Mouse (Mus musculus) myocyte (in vitro differentiated cells): ENCODE measurements at regions not wholly inside any gene's neighbourhood (a gene's known extent, or its start where the extent isn't known, plus 50 kb on each side); places are given as distances from the start of the nearest gene placed in this dataset.

ENCODE experiments used
- H3K27me3 ChIP-seq: one replicate; pipeline ENCODE4 v1.6.1; 2011; ENCODE audit not compliant: control insufficient read depth, insufficient read depth, insufficient read length
- H3K36me3 ChIP-seq: one replicate; pipeline ENCODE4 v1.6.1; 2011; ENCODE audit not compliant: control insufficient read depth, insufficient read depth
- H3K4me2 ChIP-seq: one replicate; pipeline ENCODE4 v1.6.1; 2011; ENCODE audit warnings: low read depth, control low read depth
- H3K4me3 ChIP-seq: one replicate; pipeline ENCODE4 v1.5.1; 2011; ENCODE audit warnings: mild to moderate bottlenecking, control low read depth, moderate library complexity
- H3K79me2 ChIP-seq: one replicate; pipeline ENCODE4 v1.6.1; 2011; ENCODE audit not compliant: control insufficient read depth, insufficient read depth
- H3ac ChIP-seq: one replicate; pipeline ENCODE4 v1.6.1; 2011; ENCODE audit not compliant: control insufficient read depth, insufficient read length
- CEBPB ChIP-seq: IDR thresholded peaks from 2 replicates; pipeline ENCODE4 v1.6.1; 2011; ENCODE audit warnings: mild to moderate bottlenecking, moderate library complexity; ENCODE audit not compliant: poor library complexity, insufficient read depth, severe bottlenecking
- E2F4 ChIP-seq: IDR thresholded peaks from one replicate; pipeline ENCODE4 v1.6.1; 2011; ENCODE audit warnings: mild to moderate bottlenecking, control low read depth, moderate library complexity; ENCODE audit not compliant: insufficient read depth
- MAX ChIP-seq: IDR thresholded peaks from one replicate; pipeline ENCODE4 v1.6.1; 2011; ENCODE audit warnings: low read depth, mild to moderate bottlenecking, control low read depth
- MYOD1 ChIP-seq, 3 experiments: IDR thresholded peaks; one replicate each; pipeline ENCODE4 v1.6.1; 2011; ENCODE audit warnings: control low read depth in 2 of 3, low read depth in 2 of 3, mild to moderate bottlenecking in 2 of 3, moderate library complexity in 1 of 3; ENCODE audit not compliant: insufficient read length in 2 of 3, control insufficient read depth in 1 of 3
- MYOG ChIP-seq, 3 experiments: IDR thresholded peaks; one replicate each; pipeline ENCODE4 v1.6.1; 2011; ENCODE audit warnings: control low read depth in 2 of 3, low read depth in 2 of 3, mild to moderate bottlenecking in 2 of 3; ENCODE audit not compliant: insufficient read length in 2 of 3, control insufficient read depth in 1 of 3, insufficient read depth in 1 of 3
- POLR2A ChIP-seq: IDR thresholded peaks from one replicate; pipeline ENCODE4 v1.6.1; 2011; ENCODE audit warnings: low read depth, mild to moderate bottlenecking, control low read depth, moderate library complexity; ENCODE audit not compliant: insufficient read length
- POLR2AphosphoS2 ChIP-seq: IDR thresholded peaks from one replicate; pipeline ENCODE4 v1.6.1; 2011; ENCODE audit warnings: low read depth, control low read depth; ENCODE audit not compliant: insufficient read length
- REST ChIP-seq: IDR thresholded peaks from one replicate; pipeline ENCODE4 v1.6.1; 2011; ENCODE audit warnings: mild to moderate bottlenecking, control low read depth, moderate library complexity; ENCODE audit not compliant: insufficient read depth, insufficient read length
- SRF ChIP-seq: IDR thresholded peaks from one replicate; pipeline ENCODE4 v1.6.1; 2011; ENCODE audit warnings: low read depth; ENCODE audit not compliant: control insufficient read depth, insufficient read length
- TCF12 ChIP-seq: IDR thresholded peaks from one replicate; pipeline ENCODE4 v1.6.1; 2011; ENCODE audit warnings: mild to moderate bottlenecking, control low read depth; ENCODE audit not compliant: poor library complexity, insufficient read depth, severe bottlenecking
- TCF3 ChIP-seq: IDR thresholded peaks from one replicate; pipeline ENCODE4 v1.6.1; 2011; ENCODE audit warnings: low read depth, control low read depth; ENCODE audit not compliant: insufficient read length
- USF1 ChIP-seq: IDR thresholded peaks from one replicate; pipeline ENCODE4 v1.6.1; 2011; ENCODE audit warnings: low read depth, mild to moderate bottlenecking, control low read depth, moderate library complexity

- Histone ChIP-seq H3K4me2 (no peak overlapping the region), H3ac (no peak overlapping the region), H3K36me3 (no peaks in the 10 kb centered on the region), H3K79me2 (no peaks in the 10 kb centered on the region), H3K27me3 (no peaks in the 10 kb centered on the region), H3K4me3 (no peak overlapping the region)
- TF ChIP-seq MYOG (IDR thresholded peaks at IDR 0.05; ENCODE audit: control insufficient read depth in 1 of 3, insufficient read depth in 1 of 3, insufficient read length in 2 of 3, low read depth in 2 of 3) (no peak), TCF3 (no peak), CEBPB (no peak), SRF (no peak), E2F4 (no peak), MAX (no peak), REST (no peak), TCF12 (no peak)
Observed at GRCm38 (mm10) chr12:71489295-71489694, 179.6 kb downstream of the Dact1 start.

- TF ChIP-seq MYOG (IDR thresholded peaks at IDR 0.05; ENCODE audit: control insufficient read depth in 1 of 3, insufficient read depth in 1 of 3, insufficient read length in 2 of 3, low read depth in 2 of 3), result no peak
- TF ChIP-seq POLR2A, result no peak
- TF ChIP-seq REST, result no peak
- TF ChIP-seq CEBPB, result no peak
- no peak for TF ChIP-seq TCF12
- no peak for TF ChIP-seq MYOD1 (IDR thresholded peaks at IDR 0.05; ENCODE audit: control insufficient read depth in 1 of 3, insufficient read length in 2 of 3, low read depth in 2 of 3)
- no peak for TF ChIP-seq SRF
- no peak for TF ChIP-seq USF1
- no peak for TF ChIP-seq E2F4
- no peak for TF ChIP-seq POLR2AphosphoS2
- no peak for TF ChIP-seq MAX
- no peak for TF ChIP-seq TCF3
- Histone ChIP-seq H3K27me3 (no peaks in the 10 kb centered on the region), H3K4me2 (no peak overlapping the region), H3K4me3 (no peak overlapping the region), H3K36me3 (no peaks in the 10 kb centered on the region), H3ac (no peak overlapping the region), H3K79me2 (no peaks in the 10 kb centered on the region)
Observed at GRCm38 (mm10) chr12:71494803-71495293, 185.2 kb downstream of the Dact1 start.

GRCm38 (mm10) chr12:71498246-71499029, 188.8 kb downstream of the Dact1 start:
- Histone ChIP-seq H3K27me3 (no peaks in the 10 kb centered on the region), H3K79me2 (no peaks in the 10 kb centered on the region), H3K4me2 (no peak overlapping the region), H3ac (no peak overlapping the region), H3K4me3 (no peak overlapping the region), H3K36me3 (no peaks in the 10 kb centered on the region)
- TF ChIP-seq TCF12 (no peak), MYOG (IDR thresholded peaks at IDR 0.05; ENCODE audit: control insufficient read depth in 1 of 3, insufficient read depth in 1 of 3, insufficient read length in 2 of 3, low read depth in 2 of 3) (peak in 1 of 3 experiments; percentile 50), E2F4 (no peak), MYOD1 (IDR thresholded peaks at IDR 0.05; ENCODE audit: control insufficient read depth in 1 of 3, insufficient read length in 2 of 3, low read depth in 2 of 3) (peak in 2 of 3 experiments; percentile 65 to 79), TCF3 (no peak), SRF (no peak)

GRCm38 (mm10) chr12:71501299-71501810, 191.7 kb downstream of the Dact1 start:
- Histone ChIP-seq H3K79me2 (no peaks in the 10 kb centered on the region), H3ac (no peak overlapping the region), H3K27me3 (no peaks in the 10 kb centered on the region), H3K36me3 (no peaks in the 10 kb centered on the region), H3K4me2 (no peak overlapping the region), H3K4me3 (no peak overlapping the region)
- TF ChIP-seq REST (no peak), TCF3 (no peak), TCF12 (no peak), MYOG (IDR thresholded peaks at IDR 0.05; ENCODE audit: control insufficient read depth in 1 of 3, insufficient read depth in 1 of 3, insufficient read length in 2 of 3, low read depth in 2 of 3) (no peak), POLR2AphosphoS2 (no peak), SRF (no peak), POLR2A (no peak), MYOD1 (IDR thresholded peaks at IDR 0.05; ENCODE audit: control insufficient read depth in 1 of 3, insufficient read length in 2 of 3, low read depth in 2 of 3) (no peak)
